Mouse (Mus musculus) CD4-positive naive resting alpha-beta T cell, adult 76 days (primary cell): ENCODE measurements around the gene Btbd7. TPM values are rescaled to one million over a fixed set of nuclear protein-coding genes. Genes with fewer than 3 reads are reported as not detected.

ENCODE experiments used
- total RNA-seq: library from RNA; stranded (reverse); gene quantifications from one replicate; pipeline ENCODE4 v1.2.4, GENCODE M21; 2023

Btbd7 gene
- total RNA-seq = 59.6 TPM

GRCm38 (mm10) chr12:102878031-102878823 lies at the start of gene Btbd7:
Btbd7 (minus strand) TSS chr12:102878471.

GRCm38 (mm10) chr12:102899091-102899490 lies 20.8 kb upstream of the Btbd7 start, which contains the start of gene Cox8c:
Cox8c (plus strand) TSS chr12:102899316.

DNA sequence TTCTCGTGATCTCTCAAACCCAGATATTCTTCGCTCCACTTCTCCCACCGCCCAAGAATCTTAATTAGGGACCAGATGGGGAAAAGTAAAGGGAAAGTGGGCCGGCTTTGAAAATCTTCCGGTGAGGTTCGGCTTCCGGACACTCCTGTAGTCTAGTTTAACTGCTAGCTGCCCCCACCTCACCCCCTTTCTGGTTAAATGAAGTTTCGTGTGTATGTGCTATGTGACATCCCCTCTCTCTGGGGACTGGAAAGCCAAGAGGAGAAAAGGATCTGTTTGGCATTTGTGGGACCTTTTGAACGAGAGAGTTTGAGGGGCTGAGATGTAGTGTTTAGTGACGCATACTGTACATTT lies 119.9 kb downstream of the Btbd7 start, which contains the start of gene Gm20604:
Gm20604 (minus strand) TSS at position 270 of the 354 bp plus-strand sequence.

GRCm38 (mm10) chr12:102757689-102758402 lies 120.4 kb downstream of the Btbd7 start, which contains the start of the genes Gm28051, Gon7 and Ubr7:
Gm28051 (minus strand) TSS chr12:102757765.
Gon7 (minus strand) TSS chr12:102757803.
Ubr7 (plus strand) TSS chr12:102757967.

GRCm38 (mm10) chr12:102743589-102744574 lies 134.4 kb downstream of the Btbd7 start, which contains the start of the genes Moap1 and Tmem251:
Moap1 (minus strand) TSS chr12:102743661.
Tmem251 (plus strand) TSS chr12:102743762.

Other genes starting within 250 kb of the Btbd7 start
- 49.7 TPM for gene Itpk1, start 173.5 kb downstream of the Btbd7 start, total RNA-seq
- 11.9 TPM for gene Moap1, start 134.8 kb downstream of the Btbd7 start, total RNA-seq
- 16.1 TPM for gene Tmem251, start 134.7 kb downstream of the Btbd7 start, total RNA-seq
- not detected for gene Gm28051, start 120.7 kb downstream of the Btbd7 start, total RNA-seq
- 21.9 TPM for gene Gon7, start 120.7 kb downstream of the Btbd7 start, total RNA-seq
- gene Ubr7, start 120.5 kb downstream of the Btbd7 start, total RNA-seq = 20.4 TPM
- gene Gm20604, start 119.8 kb downstream of the Btbd7 start, total RNA-seq = 4.4 TPM
- gene Cox8c, start 20.8 kb upstream of the Btbd7 start, total RNA-seq = not detected
- gene Unc79, start 70.4 kb upstream of the Btbd7 start, total RNA-seq = not detected